Mouse (Mus musculus) thymus, postnatal 0 days (tissue): ENCODE measurements around the gene Pfkfb2. TPM values are rescaled to one million over a fixed set of nuclear protein-coding genes. Genes with fewer than 3 reads are reported as not detected.
A peak's percentile ranks its signal among the peaks of the same experiment; 100 is the strongest.
"Not testable (repeated sequence)": the region's sequence is repeated elsewhere in the genome, so short reads cannot be mapped to it uniquely, and the experiment has no call there.

ENCODE experiments used
- DNase-seq: peaks from one replicate; pipeline ENCODE4 v3.0.0-alpha.2; 2015; ENCODE audit warnings: low spot score
- polyA plus RNA-seq: library from polyadenylated mRNA; unstranded; fragments of >200 nt; fragmentation: Nextera tagmentation; extraction: Ambion mirVana; gene quantifications from 2 replicates; pipeline ENCODE4 v1.2.1, GENCODE M21; 2015

Pfkfb2 gene
- polyA plus RNA-seq, 1 experiment from 2014 or later: 3.8 TPM

DNA sequence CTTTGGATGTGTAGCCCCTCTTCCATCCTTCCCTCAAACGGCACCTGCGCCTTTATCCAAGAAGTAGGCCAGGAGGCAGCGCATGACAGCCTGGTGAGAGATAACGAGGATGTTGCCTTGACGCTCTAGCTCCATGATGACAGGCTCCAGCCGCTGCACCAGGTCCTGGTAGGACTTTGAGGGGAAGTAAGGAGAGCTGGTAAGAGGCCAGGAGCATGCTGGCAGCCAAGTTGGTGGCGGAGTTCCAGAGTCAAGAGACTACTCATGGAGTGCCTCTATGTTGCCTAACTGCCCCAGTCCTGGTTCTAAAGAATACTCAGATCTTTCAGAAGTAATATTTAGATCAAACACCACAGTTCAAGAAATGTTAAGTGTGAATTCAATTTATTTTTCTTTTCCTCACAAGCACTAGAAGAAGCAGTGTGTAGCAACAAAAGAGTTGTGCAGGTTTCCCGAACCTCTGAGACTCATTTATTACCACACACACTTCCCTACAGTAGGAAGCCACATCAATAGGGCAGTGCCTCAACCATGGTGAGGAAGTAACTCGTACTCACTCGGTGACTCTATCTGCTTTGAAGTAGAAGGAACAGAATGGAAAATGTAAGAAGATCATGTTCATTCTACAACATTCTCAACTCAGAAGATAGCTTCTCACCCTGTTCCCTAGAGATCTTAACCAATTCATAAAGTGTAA is 29.0 kb downstream of the Pfkfb2 start:
- DNase-seq: peak; percentile 61

- no peak for DNase-seq
These were observed 30.5 kb downstream of the Pfkfb2 start for GRCm38 (mm10) chr1:130698601-130699000.

GRCm38 (mm10) chr1:130683905-130684304 is 45.1 kb downstream of the Pfkfb2 start:
- no peak for DNase-seq

DNA sequence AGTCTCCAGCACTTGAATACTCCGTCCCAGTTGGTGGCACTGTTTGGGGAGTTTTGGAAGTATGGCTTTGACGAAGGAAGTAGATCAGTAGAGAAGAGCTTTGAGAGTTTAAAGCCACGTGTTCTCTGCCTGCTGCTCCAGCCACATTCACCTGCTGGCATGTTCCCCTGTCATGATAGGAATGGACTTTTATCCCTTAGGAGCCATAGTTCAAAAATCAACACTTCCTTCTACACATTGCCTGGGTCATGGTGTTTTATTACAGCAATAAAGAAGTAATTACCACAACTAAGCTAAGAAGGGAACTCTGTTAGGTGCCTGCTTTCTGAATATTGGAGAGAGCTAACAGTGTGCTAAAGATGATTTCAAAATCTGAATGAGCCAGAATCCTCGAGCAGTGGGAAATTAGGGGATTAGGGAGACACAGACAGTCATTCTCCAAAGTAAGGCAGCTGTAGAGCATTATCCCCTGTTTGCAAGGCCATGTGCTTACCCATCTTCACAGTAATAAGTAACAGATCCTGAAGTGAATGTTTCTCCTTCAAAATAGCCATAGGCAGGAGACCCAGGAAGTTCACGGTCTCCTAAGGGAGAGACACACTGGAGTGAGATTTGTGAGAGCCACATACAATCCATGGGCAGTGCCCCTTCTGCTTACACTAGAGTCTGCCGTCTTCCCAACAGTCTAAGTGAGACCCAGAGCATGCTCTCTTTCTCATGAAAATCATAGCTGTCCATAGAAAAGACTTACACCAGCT is 47.2 kb downstream of the Pfkfb2 start:
- DNase-seq: no peak

- no peak for DNase-seq
These were observed 48.0 kb downstream of the Pfkfb2 start for GRCm38 (mm10) chr1:130681075-130681474.

- DNase-seq: no peak
These were observed 50.5 kb downstream of the Pfkfb2 start for GRCm38 (mm10) chr1:130678551-130678950.

DNA sequence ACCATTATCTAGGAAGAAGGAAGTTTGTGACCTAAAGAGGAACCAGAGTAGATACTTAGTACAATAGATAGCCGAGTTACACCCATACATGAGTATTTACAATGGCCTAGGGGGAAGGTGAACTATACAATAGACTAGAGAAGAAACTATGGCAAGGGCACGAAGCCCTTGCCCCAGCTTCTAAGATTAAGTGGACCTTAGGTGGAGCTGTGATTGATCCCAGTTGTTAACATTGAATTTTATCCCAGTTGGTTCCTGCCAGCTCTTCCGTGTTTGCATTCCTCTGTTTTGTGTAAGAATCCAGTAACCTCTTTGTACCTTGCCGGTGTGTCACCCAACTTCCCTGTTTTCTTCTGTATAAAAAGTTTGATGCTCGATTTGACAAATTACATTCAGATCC is 65.5 kb downstream of the Pfkfb2 start:
- DNase-seq: not testable (repeated sequence)

GRCm38 (mm10) chr1:130661454-130661853 is 67.6 kb downstream of the Pfkfb2 start, which contains the start of gene C4bp:
Gene C4bp (minus strand): TSS chr1:130661632.
- no peak for DNase-seq

- DNase-seq: not testable (repeated sequence)
These were observed 69.4 kb downstream of the Pfkfb2 start for GRCm38 (mm10) chr1:130659641-130660040.

DNA sequence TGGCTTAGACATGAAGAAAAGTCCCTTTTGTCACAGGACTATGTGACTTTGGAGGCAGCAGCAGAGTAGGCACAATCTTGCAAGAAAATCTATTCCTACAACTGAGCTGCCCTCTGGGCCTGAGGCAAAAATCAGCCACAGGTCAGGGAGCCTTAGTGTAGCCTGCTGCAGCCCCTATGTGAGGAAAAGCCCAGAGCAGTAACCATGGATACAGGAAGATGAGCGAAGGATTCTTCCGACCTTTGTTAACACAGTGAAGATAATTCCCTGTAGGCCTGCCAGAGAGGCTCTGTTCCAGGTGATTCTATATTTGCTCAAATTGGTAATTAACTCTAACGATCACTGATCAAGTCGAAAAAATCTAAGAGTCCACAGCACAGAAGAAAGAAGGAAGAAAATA is 85.0 kb downstream of the Pfkfb2 start:
- DNase-seq: no peak

DNA sequence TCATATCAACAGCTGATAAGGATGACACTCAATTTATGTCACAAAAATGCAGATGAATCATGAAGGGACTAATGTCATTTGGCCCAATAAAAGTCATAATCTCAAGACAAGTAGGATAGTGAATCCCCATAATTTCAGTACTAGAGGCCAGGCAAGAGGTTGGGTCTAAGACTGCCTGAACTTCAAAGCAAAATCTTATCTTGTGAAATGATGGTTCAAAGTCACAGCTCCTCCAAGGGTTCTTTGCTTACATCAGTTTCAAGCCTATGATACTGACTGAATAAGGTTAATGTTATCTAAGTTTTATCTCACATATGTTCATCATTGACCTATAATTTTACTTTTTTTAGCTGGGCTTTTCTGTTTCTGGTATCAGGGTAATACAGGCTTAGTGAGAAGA is 88.1 kb downstream of the Pfkfb2 start:
- no peak for DNase-seq

Other genes starting within 250 kb of the Pfkfb2 start
- gene Zp3r, start 99.6 kb downstream of the Pfkfb2 start, polyA plus RNA-seq: not detected in 2 replicates
- gene C4bp, start 67.6 kb downstream of the Pfkfb2 start, polyA plus RNA-seq: 0.34 TPM in 1 of 2 replicates, not detected in the other
- gene Gm29427, start 13.5 kb downstream of the Pfkfb2 start, polyA plus RNA-seq: not detected in 2 replicates
- 14.8 and 17.2 TPM in 2 replicates for gene Yod1, start 11.9 kb downstream of the Pfkfb2 start, polyA plus RNA-seq
- 0.75 and 1.1 TPM in 2 replicates for gene AA986860, start 2.7 kb upstream of the Pfkfb2 start, polyA plus RNA-seq
- gene Fcamr, start 71.6 kb upstream of the Pfkfb2 start, polyA plus RNA-seq: 0.06 TPM in 1 of 2 replicates, not detected in the other
- gene Pigr, start 97.4 kb upstream of the Pfkfb2 start, polyA plus RNA-seq: 0.18 and 0.31 TPM in 2 replicates
- not detected in 2 replicates for gene Fcmr, start 136.4 kb upstream of the Pfkfb2 start, polyA plus RNA-seq
- 0.33 and 0.55 TPM in 2 replicates for gene Il24, start 158.2 kb upstream of the Pfkfb2 start, polyA plus RNA-seq
- not detected in 2 replicates for gene Il20, start 182.2 kb upstream of the Pfkfb2 start, polyA plus RNA-seq
- gene Il19, start 210.9 kb upstream of the Pfkfb2 start, polyA plus RNA-seq: 0.18 TPM in 1 of 2 replicates, not detected in the other